Mouse (Mus musculus) heart, embryonic 16.5 days (tissue): Measurements from ENCODE around the gene Zfp618. TPM values are rescaled to one million over a fixed set of nuclear protein-coding genes. Genes with fewer than 3 reads are reported as not detected.

Experiments
- ATAC-seq: fragments of 200-750 bp; cut with Nextera tagmentation; replicated peaks from 2 replicates; pipeline ENCODE4 v1.8.0; 2017; ENCODE audit warnings: moderate number of reproducible peaks; ENCODE audit not compliant: insufficient read depth, low FRiP score; ENCODE audit errors: extremely low read depth
- H3K27ac ChIP-seq: fragments of 300-500 bp; sonication (generic); 2 replicates; pipeline ENCODE4 v1.5.1; 2014; ENCODE audit warnings: mild to moderate bottlenecking, low read length, control low read depth, moderate library complexity
- H3K27me3 ChIP-seq: fragments of 300-500 bp; sonication (generic); 2 replicates; pipeline ENCODE4 v1.6.1; 2014; ENCODE audit warnings: low read length, mixed read lengths; ENCODE audit not compliant: control insufficient read depth, insufficient read depth
- H3K36me3 ChIP-seq: fragments of 300-500 bp; sonication (generic); 2 replicates; pipeline ENCODE4 v1.6.1; 2014; ENCODE audit not compliant: control insufficient read depth, insufficient read depth
- H3K4me1 ChIP-seq: fragments of 300-500 bp; sonication (generic); 2 replicates; pipeline ENCODE4 v1.6.1; 2014; ENCODE audit warnings: low read length, mixed read lengths; ENCODE audit not compliant: control insufficient read depth, insufficient read depth
- H3K4me2 ChIP-seq: fragments of 300-500 bp; sonication (generic); 2 replicates; pipeline ENCODE4 v1.6.1; 2014; ENCODE audit warnings: low read depth, mild to moderate bottlenecking, control low read depth, low read length
- H3K4me3 ChIP-seq: fragments of 300-500 bp; sonication (generic); 2 replicates; pipeline ENCODE4 v1.5.1; 2014; ENCODE audit warnings: mild to moderate bottlenecking, control low read depth, low read length
- H3K9ac ChIP-seq: fragments of 300-500 bp; sonication (generic); 2 replicates; pipeline ENCODE4 v1.6.1; 2014; ENCODE audit warnings: low read length, control low read depth
- H3K9me3 ChIP-seq: fragments of 300-500 bp; sonication (generic); replicated peaks from 2 replicates; pipeline ENCODE4 v1.6.1; 2016; ENCODE audit warnings: low read length; ENCODE audit not compliant: control insufficient read depth
- WGBS: fragments of 180-500 bp; shearing (Covaris S2); extraction: QIAGEN DNeasy Blood & Tissue Kit; methylation state at CpG from one replicate; pipeline ENCODE4 v1.1.7; 2014; 5-methylcytosine and 5-hydroxymethylcytosine counted together
- polyA plus RNA-seq: library from polyadenylated mRNA; unstranded; fragments of >200 nt; fragmentation: Nextera tagmentation; extraction: Ambion mirVana; gene quantifications from 2 replicates; pipeline ENCODE4 v1.2.1, GENCODE M21; 2015

Zfp618 gene
- polyA plus RNA-seq, 1 experiment from 2014 or later, result 12.5 TPM

- H3K4me3 ChIP-seq, result no peak overlapping the region
- peaks cover 23% of the 10 kb centered on the region for H3K4me1 ChIP-seq
- ATAC-seq, result no peak
- H3K27ac ChIP-seq, result no peak overlapping the region; the same call in 1 of the 2 replicates
- no peaks in the 10 kb centered on the region for H3K36me3 ChIP-seq
- no peak overlapping the region for H3K4me2 ChIP-seq
- 58% methylated on average over 4 of the region's 4 CpGs for WGBS
- no peaks in the 10 kb centered on the region for H3K9me3 ChIP-seq
- H3K9ac ChIP-seq, result no peak overlapping the region
- no peaks in the 10 kb centered on the region for H3K27me3 ChIP-seq
These were observed 84.9 kb downstream of the Zfp618 start for GRCm38 (mm10) chr4:63050319-63050676.

- peaks cover 25% of the 10 kb centered on the region for H3K4me1 ChIP-seq
- H3K9me3 ChIP-seq, result no peaks in the 10 kb centered on the region
- no peak overlapping the region; the same call in 1 of the 2 replicates for H3K27ac ChIP-seq
- WGBS, result 70% methylated on average over 4 of the region's 4 CpGs
- H3K27me3 ChIP-seq, result no peaks in the 10 kb centered on the region
- H3K4me3 ChIP-seq, result no peak overlapping the region
- no peaks in the 10 kb centered on the region for H3K36me3 ChIP-seq
- no peak overlapping the region for H3K4me2 ChIP-seq
- no peak for ATAC-seq
- H3K9ac ChIP-seq, result no peak overlapping the region
These were observed 85.6 kb downstream of the Zfp618 start for GRCm38 (mm10) chr4:63050949-63051348.

- Histone ChIP-seq H3K9me3 (no peaks in the 10 kb centered on the region), H3K4me3 (no peak overlapping the region), H3K4me2 (no peak overlapping the region), H3K9ac (no peak overlapping the region), H3K36me3 (no peaks in the 10 kb centered on the region), H3K4me1 (peaks cover 33% of the 10 kb centered on the region), H3K27ac (peak overlapping the region; percentile 37; the same call in 1 of the 2 replicates), H3K27me3 (no peaks in the 10 kb centered on the region)
- no peak for ATAC-seq
- 49% methylated on average over 7 of the region's 7 CpGs for WGBS
These were observed 86.7 kb downstream of the Zfp618 start for GRCm38 (mm10) chr4:63051940-63052661.

- no peak for ATAC-seq
- Histone ChIP-seq H3K9ac (no peak overlapping the region), H3K27ac (no peak overlapping the region), H3K4me1 (peaks cover 33% of the 10 kb centered on the region), H3K4me3 (no peak overlapping the region), H3K9me3 (no peaks in the 10 kb centered on the region), H3K4me2 (no peak overlapping the region), H3K36me3 (no peaks in the 10 kb centered on the region), H3K27me3 (no peaks in the 10 kb centered on the region)
- WGBS, result 45% methylated on average over 2 of the region's 2 CpGs
These were observed 87.3 kb downstream of the Zfp618 start for GRCm38 (mm10) chr4:63052662-63053033.

- no peak for ATAC-seq
- no peak overlapping the region for H3K27ac ChIP-seq
- H3K4me1 ChIP-seq, result peaks cover 20% of the 10 kb centered on the region
- H3K4me3 ChIP-seq, result no peak overlapping the region
- H3K4me2 ChIP-seq, result no peak overlapping the region
- no peaks in the 10 kb centered on the region for H3K36me3 ChIP-seq
- 69% methylated on average over 10 of the region's 10 CpGs for WGBS
- no peaks in the 10 kb centered on the region for H3K9me3 ChIP-seq
- H3K9ac ChIP-seq, result no peak overlapping the region
- no peaks in the 10 kb centered on the region for H3K27me3 ChIP-seq
These were observed 89.9 kb downstream of the Zfp618 start for GRCm38 (mm10) chr4:63055216-63055745.

GRCm38 (mm10) chr4:63056641-63057415 lies 91.5 kb downstream of the Zfp618 start:
- Histone ChIP-seq H3K4me1 (peaks cover 16% of the 10 kb centered on the region), H3K4me2 (no peak overlapping the region), H3K9me3 (no peaks in the 10 kb centered on the region), H3K4me3 (no peak overlapping the region), H3K9ac (no peak overlapping the region), H3K27ac (no peak overlapping the region), H3K27me3 (no peaks in the 10 kb centered on the region), H3K36me3 (no peaks in the 10 kb centered on the region)
- 52% methylated on average over 7 of the region's 7 CpGs for WGBS
- ATAC-seq, result no peak

GRCm38 (mm10) chr4:63057581-63057980 lies 92.2 kb downstream of the Zfp618 start:
- ATAC-seq, result no peak
- Histone ChIP-seq H3K4me1 (peaks cover 14% of the 10 kb centered on the region), H3K27ac (no peak overlapping the region), H3K9ac (no peak overlapping the region), H3K27me3 (no peaks in the 10 kb centered on the region), H3K4me3 (no peak overlapping the region), H3K9me3 (no peaks in the 10 kb centered on the region), H3K36me3 (no peaks in the 10 kb centered on the region), H3K4me2 (no peak overlapping the region)
- WGBS, result 75% methylated on average over 5 of the region's 5 CpGs

GRCm38 (mm10) chr4:63058686-63059085 lies 93.3 kb downstream of the Zfp618 start:
- WGBS, result 91% methylated on average over 4 of the region's 4 CpGs
- no peak for ATAC-seq

GRCm38 (mm10) chr4:63060358-63060757 lies 95.0 kb downstream of the Zfp618 start:
- Histone ChIP-seq H3K4me3 (no peak overlapping the region), H3K27ac (no peak overlapping the region), H3K9ac (no peak overlapping the region), H3K27me3 (no peaks in the 10 kb centered on the region), H3K4me1 (peaks cover 14% of the 10 kb centered on the region), H3K9me3 (no peaks in the 10 kb centered on the region), H3K4me2 (no peak overlapping the region), H3K36me3 (no peaks in the 10 kb centered on the region)
- ATAC-seq, result no peak
- 72% methylated on average over 6 of the region's 6 CpGs for WGBS

More at GRCm38 (mm10) chr4:63058686-63059085, 93.3 kb downstream of the Zfp618 start:
- no peaks in the 10 kb centered on the region for H3K9me3 ChIP-seq
- peaks cover 14% of the 10 kb centered on the region for H3K4me1 ChIP-seq
- no peak overlapping the region for H3K4me3 ChIP-seq
- H3K27me3 ChIP-seq, result no peaks in the 10 kb centered on the region
- H3K36me3 ChIP-seq, result no peaks in the 10 kb centered on the region
- H3K4me2 ChIP-seq, result no peak overlapping the region
- H3K9ac ChIP-seq, result no peak overlapping the region
- no peak overlapping the region for H3K27ac ChIP-seq
